Comparison of ENCODE assay signal across 1 mouse cellular context in the genomic region with DNA sequence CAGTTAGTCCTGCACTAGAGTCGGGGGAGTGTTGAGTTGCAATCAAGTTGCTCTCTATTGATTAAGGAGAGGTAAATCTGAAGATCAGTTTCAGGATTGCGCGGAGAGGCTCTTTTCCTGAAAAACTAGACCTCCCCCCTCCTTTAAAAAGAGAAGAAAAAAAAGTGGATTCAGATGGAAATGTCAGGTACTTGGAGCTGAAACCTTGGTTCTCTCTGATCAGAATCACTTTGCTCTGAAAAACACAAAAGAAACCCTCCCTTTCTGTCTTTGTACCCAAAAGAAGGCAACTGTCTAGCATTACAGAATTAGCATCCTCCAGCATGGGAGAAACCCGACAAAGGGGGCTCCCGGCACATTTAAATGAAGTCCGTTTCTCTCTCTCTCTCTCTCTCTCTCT.
TF ChIP-seq lines count a peak whose summit lies in the region.

A gene (minus strand): TSS at position 101 of the 400 bp plus-strand sequence.

TF ChIP-seq in CH12.LX, 34 proteins besides CTCF, POLR2A, EP300 and RAD21 (continued from another document):
- TF ChIP-seq ELF1 (IDR thresholded peaks at IDR 0.05; ENCODE audit: low read depth, low read length) (no peak), USF1 (IDR thresholded peaks at IDR 0.05; ENCODE audit: low read depth, low read length) (no peak), MEF2A (IDR thresholded peaks at IDR 0.05; ENCODE audit: borderline replicate concordance, low read depth, low read length) (no peak), TBP (conservative IDR thresholded peaks at IDR 0.05; ENCODE audit: low read depth, low read length) (no peak), ZC3H11A (IDR thresholded peaks at IDR 0.05; ENCODE audit: low read depth, low read length) (no peak), JUND (conservative IDR thresholded peaks at IDR 0.05; ENCODE audit: low read depth, low read length) (no peak), RCOR1 (conservative IDR thresholded peaks at IDR 0.05; ENCODE audit: low read depth, low read length) (no peak), SIN3A (IDR thresholded peaks at IDR 0.05; ENCODE audit: low read length) (no peak), ZKSCAN1 (IDR thresholded peaks at IDR 0.05; ENCODE audit: borderline replicate concordance, low read depth, low read length) (no peak)
